Mouse (Mus musculus) forelimb bud, embryonic 11.5 days (tissue): ENCODE results near the gene Spag8.

Source experiments
- DNase-seq: peaks from one replicate; pipeline ENCODE4 v3.0.0-alpha.2; 2012; ENCODE audit warnings: low read depth, low spot score

The Spag8 gene

DNA sequence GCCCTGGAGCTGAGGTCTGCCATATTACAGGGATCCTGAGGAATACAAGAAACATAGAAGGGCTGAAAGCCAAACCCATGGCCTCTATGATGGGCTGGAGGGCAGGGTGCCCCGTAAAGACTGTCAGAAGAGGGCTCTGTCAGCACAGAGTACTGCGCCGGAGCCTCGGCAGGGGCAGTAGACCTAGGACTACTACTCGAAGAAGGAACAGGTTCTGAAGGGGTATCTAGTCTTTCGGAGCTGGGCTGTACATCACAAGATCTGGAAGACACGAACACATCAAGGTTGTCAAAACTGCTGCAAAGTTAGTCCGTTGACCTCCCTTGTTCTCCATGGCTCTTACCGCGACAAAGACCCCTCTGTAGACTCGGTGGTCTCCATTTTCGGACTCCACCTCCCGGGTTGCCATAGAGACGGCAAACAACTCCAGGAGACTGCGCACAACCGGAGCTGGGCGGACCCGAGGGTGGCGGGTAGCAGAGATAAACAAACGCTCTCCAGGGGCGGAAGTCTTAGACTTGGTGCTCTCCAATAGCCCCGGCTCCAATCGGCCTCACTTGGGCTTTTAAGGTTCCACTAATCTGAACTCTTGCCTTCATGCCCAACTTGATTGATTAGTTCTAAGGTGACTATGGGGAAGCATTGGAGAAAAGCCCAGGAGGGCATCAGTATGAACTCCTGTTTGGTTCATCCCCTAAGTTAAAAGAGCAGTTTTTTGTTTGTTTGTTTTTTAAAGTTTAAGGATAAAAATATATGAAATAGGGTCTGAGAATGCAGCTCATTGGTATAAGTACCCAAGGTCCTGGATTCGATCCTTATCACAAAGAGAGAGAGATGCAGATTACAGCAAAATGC, at the start of gene Spag8:
Gene Spag8 (minus strand): TSS at position 434 of the 855 bp plus-strand sequence.
- DNase-seq, result peak; percentile 57

DNA sequence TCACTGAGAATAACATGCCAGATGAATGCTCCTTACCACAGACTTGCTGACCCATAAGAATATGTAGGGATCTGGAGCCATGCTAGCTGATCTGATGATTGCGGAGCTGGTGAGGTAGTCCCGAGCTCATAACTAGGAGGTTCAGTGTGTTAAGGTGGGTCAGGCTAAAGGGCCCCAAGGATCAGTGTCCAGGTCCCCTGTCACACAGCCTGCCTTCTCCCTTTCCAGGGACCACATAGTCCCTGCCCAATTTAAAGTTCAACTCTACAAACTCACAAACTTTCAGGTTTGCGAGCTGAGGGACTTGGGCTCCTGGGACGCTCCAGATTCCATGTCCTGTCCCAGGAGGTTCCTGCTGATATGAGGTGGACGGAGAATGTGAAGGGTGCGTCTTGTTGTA, 47.3 kb upstream of the Spag8 start, which contains the start of gene Olfr70:
Gene Olfr70 (minus strand): TSS at position 101 of the 400 bp plus-strand sequence.
- no peak for DNase-seq

DNA sequence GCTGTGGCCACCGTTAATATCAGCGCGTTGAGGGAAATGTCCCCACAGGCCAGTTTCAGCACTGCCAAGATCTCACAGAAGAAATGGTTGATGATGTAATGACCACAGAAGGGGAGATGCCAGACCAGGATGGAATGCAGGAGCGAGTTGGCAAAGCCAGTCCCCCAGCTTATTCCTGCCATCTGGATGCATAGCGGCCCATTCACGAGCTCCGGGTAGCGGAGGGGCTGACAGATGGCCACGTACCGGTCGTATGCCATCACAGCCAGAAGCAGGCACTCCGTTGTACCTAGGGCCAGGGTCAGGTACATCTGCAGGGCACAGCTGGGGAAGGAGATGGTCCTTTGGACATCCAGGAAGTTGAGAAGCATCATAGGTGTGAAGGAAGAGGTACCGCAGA, 43.2 kb upstream of the Spag8 start:
- DNase-seq, result no peak

DNA sequence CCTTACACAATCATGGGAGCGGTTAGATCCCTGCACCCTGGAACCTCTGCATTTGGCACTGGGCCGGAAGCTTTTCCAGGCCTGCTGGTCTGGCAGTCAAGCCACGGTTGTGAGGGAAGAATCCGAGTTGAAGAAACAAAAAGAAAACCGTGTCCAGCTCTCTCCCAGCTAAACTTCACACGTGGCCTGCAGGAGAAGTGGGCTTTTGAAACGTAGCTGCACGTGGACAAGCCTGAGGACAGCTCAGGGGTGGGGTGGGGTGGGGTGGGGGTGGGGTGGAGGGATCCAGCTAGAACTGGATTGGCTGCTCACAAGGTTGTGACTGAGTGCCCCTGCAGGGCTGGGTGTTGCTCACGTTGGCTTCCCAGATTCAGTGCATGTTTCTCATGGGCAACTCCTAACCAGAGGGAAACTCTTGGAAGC, 41.9 kb upstream of the Spag8 start:
- DNase-seq, result no peak

DNA sequence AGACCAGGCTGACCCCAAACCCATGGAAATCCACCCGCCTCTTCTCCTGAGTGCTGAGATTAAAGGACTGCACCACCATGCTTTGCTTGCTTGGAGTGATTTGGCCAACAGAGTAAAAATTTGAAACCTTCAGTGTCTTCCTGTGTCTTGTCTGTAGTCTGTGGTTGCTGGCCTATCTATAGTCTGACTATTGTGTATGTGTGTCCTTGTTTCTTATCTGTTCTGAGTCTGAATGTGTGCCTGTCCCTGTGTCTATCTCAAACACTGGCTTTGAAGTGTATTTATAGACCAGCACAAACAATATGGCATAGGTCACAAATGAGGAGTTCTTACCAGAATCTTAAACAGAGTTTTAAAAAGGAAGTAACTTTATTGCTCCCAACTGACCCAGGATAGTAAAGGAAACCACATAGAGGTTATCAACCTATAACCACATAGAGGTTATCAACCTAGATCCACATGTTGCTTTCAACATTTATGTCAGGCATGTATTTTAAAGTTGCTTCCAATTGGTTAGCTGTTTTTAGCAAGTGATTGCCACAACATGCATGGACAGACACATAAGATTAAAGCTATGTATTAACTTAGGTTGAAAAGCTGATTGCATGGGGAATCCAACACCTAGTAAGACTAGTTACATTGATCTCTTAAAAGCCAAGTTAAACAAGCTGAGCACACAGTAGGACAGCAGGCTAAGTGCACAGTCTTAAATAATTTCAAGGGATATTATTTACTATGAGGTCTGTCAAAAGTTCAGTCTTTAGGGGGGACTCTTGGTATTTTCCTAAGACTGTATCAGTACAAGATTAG, 41.2 kb upstream of the Spag8 start:
- DNase-seq, result no peak

DNA sequence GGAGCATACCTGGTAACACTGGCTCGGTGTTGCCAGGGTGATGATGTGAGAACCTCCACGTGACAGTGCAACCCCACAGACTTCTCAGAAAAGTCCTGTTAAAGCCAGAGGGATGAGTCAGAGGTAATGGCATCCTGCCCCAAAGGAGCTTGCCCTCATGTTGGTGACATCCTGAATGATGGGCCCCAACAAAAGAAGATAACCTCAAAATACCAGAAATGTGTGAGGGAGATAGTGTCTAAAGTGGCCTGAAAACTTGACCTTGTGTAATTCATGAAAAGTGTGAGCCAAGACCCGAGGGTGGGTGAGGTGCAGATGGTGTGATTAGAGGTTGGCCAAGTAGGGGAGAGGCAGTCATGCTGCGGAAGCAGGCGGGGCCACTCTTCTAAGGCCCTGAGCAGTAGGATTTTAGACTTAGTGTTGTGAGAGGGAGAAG, 40.4 kb upstream of the Spag8 start:
- no peak for DNase-seq

DNA sequence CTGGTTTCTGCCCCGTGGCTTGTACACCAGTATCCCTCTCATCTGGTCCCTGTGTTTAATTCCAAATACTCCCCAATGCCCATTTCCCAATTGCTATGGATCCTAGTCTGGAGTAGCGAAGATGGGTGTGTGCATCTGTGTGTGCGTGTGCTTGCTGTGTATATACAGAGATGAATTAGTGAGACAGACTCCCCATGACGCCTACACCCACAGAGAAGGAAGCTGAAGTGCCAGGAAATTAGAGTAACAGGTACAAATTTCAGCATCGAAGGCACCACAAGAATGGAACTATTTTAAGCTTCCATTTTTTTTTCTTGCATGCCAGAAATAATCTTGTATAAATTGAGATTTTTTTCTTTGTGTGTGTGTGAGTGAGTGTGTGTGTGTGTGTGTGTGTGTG, 37.6 kb upstream of the Spag8 start:
- no peak for DNase-seq

DNA sequence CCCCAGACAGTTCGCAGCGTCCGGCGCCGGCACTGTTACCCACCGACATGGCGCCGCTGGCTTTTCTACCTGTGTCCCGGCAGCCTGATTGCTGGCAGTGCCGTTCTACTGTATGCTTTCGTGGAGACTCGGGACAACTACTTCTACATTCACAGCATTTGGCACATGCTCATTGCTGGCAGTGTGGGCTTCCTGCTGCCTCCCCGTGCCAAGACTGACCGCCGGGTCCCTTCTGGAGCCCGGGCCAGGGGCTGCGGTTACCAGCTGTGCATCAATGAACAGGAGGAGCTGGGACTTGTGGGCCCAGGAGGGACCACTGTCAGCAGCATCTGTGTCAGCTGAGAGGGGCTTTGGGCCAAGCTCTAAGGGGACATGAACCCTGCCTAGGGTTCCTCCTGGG, 36.6 kb upstream of the Spag8 start:
- DNase-seq, result no peak

DNA sequence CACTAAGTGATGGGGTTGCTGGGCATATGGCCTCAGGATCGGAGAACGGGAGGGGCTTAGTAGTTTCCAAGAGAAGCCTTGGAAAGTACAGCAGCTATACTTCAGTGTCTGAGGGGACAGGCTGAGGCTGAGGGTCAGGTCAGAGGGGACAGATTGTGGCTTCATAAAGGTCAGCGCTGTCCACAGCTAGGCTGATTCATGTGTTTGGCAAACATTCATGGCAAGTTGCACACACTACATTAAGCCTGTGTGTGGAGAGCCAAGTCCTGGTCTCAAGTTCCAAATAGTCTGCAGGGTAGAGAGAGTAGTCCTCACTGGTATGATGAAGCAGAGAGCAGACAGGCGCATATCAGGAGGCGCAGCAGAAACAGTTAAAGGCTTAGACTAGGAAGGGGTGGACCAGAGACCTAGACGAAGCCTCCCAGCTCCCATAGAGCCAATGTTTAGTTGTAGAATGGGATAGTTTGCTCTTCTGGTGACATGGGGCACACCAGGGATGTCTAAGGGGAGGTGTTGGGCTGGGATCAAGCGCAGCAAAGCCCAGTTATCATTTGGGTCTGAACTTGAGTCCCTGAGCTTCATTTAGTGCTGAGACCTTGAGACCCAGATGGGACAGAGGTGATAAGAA, 26.1 kb upstream of the Spag8 start:
- no peak for DNase-seq

DNA sequence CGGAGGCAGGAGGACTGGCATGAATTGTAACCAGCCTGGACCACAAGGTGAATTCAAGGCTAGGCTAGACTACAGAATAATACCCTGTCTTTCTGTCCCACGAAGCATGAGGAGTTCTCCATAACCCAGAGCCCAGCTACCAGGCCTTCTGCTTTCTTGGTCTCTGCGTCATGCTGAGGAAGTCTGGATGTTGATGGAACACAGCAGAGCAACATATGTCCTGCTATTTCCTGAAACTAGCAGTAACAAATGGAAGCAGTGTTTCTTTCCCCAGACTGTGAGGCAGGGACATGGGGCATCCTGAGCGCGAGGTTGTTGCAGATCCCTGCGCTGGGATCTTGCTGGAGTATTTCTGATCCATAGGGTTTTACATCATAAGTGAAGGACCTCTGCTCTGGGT, 25.1 kb upstream of the Spag8 start:
- DNase-seq, result no peak

DNA sequence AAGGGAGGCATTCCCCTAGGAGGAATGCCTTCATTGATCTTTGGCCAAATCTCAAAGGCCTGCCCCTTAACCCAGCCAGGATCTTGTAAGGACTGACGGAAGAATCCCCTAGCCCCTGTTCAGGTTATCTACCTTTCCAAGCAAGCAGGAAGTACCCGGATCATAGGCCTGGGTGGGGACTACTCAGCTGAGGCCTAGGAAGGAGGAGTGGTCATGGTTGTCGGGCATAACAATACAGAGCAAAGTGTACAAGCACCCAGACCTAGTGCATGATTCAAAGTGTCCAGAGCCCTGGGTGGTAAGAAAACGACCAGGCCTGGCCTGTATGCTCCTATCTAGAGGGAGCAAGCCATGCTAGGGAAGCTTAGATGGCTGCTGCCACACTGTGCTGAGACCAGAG, 22.2 kb upstream of the Spag8 start:
- DNase-seq, result no peak

DNA sequence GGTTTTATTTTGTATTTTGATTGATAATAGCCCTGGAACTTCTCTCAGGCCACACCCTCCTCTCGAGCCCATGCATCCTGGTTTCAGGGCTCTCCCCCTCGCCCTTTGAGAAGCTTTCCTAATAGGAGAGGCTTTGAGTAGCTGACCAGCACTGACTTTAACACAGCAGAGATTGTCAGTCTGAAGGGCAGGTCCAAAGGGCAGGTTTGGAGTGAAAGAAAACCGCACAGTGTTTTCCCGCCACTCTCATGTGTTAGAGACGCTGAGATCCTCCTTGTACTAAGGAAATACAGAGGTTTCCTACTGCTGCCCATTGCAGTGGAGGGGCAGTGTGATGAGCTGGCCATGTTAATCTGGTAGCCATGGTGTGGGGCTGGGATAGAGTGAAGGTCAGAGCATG, 21.6 kb upstream of the Spag8 start:
- DNase-seq, result no peak

DNA sequence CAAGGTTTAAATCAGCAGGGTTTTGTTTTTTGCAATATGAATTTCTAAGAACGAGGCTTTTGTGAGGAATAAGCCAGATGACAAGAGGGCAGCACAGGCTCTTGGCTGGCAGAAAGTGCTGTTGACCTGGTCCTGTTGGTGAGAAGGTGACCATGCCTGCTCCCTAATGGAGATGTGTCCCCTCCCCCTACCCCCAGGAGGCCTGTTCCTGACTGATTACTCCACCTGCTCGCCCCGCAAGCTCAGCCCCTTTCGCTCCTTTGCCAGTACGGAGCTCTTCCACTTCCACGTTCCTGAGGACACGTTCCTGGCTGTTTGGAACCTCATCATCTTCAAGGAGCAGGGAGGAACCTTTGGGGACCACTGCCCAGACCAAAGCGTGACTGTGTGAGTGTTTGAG, 20.3 kb upstream of the Spag8 start:
- DNase-seq, result no peak

DNA sequence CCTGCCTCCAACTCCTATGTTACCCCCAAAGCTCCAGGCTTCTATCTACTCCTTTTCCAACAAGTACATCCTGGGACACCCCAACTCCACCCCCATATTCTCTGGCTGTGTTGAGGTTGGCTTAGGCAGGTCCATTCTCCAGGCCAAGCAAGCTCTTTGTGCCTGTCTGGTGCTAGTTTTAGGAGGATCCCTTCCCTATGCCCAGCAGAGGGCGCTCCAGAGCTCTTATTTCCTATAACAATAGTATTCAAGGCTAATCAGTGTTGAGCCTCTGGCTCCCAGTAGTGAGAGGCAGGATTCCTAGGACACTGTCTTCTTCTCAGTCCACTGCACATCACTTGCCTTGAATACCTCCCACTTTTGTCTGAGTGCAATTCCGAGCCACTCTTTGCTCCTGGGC, 18.7 kb upstream of the Spag8 start:
- peak; percentile 89 for DNase-seq

DNA sequence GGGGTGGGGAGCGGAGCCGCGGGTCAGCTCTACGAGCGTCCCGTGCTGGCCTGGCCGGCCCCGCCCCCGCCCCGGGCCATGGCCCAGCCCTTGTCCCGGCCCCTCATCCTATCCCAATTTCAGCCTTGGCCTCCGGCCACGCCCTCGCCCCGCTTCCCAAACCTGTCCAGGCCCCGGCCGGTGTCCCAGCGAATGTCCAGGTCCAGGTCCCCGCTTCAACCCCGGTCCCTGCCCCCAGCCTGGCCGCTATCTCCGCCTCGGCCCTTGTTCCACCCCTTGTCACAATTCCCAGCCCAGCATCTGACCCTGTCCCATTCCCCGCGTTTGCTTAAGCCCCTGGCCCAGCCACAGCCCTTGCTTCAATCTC, 16.0 kb upstream of the Spag8 start:
- DNase-seq, result peak; percentile 53

DNA sequence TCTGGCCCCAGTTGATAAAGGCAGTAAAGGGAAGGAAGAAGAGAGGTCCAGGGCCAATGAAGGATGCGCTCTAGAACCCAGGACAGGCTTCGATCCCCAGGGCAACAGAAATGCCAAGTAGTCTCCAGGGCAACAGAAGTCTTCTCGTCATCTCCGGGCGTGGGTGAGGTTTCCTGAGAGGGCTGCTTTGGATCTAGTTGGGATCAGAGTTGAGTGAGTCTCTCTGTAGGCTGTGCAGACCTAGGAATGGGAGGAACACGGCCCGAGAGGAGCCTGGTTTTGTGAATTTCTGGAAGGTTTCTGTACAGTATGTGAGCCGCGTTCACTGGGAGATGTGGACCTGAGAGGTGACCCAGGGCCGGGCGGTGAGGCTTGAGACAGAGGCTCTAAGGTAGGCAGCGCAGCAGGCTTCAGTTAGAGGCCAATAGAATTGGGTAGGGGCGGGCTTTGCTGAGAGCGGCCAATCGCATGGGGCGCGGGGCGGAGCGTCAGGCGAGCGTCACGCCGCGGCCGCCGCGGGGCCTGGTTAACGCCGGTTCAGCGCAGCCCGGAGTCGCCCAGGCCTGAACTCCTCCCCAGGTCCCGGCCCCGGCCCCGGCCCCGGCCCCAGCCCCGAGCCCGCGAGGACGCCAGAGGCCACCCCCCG, 15.5 kb upstream of the Spag8 start, which contains the start of the genes Tmem8b and Fam221b:
Gene Tmem8b (plus strand): TSS at position 190 of the 646 bp plus-strand sequence.
Gene Fam221b (minus strand): TSS at position 364 of the 646 bp plus-strand sequence.
- DNase-seq, result peak; percentile 78

DNA sequence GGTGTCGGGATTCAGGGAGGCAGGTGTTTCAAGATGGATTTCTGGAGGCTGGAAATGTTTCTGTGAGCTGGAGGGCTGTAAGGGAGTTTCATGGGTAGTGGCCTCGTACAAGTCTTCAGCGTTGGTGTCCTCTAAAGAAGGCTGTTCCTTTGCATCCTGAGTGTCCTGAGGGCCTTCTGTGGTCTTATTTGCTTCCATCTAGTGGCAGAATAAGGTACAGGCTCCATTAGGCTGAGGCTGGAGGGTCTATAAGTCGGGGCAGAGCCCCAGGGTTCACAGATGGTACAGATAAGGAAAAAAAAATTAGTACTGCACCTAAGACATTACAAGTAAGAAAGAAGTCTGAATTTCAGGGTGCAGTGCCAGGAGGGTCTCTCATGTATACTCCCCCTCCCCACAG, 13.0 kb upstream of the Spag8 start:
- DNase-seq, result no peak

DNA sequence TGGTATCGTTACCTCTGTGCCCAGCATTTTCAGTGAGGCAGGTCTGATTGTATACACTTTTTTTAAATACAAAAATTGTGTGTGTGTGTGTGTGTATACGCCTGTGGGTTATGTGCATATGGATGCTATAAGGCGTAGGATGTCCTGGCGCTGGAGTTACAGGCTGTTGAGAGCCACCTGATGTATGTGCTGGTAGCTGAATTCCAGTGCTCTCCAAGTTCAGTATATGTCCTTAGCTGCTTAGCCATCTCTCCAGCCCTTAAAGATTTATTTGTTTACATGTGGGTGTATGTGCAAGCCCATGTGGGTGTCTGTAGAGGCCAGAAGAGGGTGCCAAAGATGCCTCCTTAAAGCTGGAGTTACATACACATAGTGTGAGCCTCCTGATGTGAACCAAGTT, 3.8 kb upstream of the Spag8 start:
- DNase-seq, result no peak

DNA sequence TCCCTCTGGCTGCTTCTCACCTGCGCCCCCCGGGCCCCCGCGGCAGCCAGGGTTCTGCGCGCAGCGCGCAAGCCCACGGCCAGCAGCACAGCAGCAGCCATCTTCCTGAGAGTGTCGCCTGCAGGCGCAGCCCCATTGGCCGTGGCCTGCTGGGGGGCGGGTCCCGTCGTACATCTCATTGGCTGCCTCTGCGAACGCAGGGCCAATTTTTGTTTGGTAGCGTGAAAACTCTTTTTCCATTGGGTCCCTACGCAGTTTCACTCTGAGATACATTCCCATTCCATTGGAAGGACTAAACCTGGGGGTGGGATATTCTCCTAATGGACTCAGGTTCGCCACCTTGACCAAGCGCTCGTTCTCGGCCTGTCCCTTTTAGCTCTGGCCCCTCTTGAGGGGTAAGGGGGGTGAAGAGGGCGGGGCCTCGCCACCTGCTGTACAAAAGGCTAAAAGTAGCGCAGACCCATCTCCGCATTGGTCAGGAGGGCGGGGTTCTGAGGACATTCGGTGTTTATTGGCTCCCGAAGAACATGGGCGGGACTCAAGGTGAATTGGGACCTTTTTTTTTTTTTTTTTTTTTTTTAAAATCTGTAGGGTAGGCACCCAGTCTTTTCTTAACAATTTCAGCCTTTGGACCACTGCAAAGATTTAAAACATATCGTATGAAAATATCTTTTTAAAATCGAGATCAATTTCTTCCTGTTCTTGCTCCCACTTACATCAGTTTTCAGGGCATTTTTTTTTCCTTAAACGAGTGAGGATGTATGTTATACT, 3.1 kb upstream of the Spag8 start, which contains the start of gene Hint2:
Gene Hint2 (minus strand): TSS at position 128 of the 771 bp plus-strand sequence.
- peak; percentile 98 for DNase-seq

DNA sequence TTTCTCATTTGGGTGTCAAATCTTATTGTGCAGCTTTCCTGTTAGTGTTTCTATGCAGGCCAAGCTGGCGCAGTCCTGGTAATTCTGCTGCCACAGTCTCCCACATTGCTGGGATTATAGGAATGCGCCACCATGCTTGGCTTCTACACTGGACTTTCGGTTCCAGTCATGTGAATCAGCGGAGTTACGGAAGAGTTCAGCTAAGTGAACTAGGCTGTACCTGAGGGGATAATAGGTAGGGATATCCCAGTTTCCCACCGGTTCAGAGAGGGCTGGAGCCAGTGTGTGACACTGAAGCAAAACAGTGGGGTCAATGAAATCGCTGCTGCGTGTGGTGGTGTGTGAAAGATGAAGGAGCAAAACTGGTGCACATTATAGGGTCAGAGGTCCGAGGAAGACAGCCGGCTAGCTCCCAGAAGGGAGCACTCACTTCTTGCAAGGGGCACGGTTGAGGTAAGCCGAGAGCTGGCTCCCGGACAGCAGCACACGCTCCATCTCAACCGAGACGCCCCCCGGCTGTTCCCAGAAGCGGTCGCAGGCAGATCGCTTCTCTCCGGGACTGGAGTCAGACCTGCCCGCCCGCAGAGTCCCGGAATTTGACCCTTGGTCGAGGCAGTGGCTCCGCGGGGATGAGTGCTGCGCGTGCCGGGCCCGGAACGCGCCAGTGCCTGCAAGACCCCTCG, 2.4 kb upstream of the Spag8 start:
- no peak for DNase-seq
